Mouse (Mus musculus) brain, embryonic 14.5 days (tissue): ENCODE measurements at regions not wholly inside any gene's neighbourhood (a gene's known extent, or its start where the extent isn't known, plus 50 kb on each side); places are given as distances from the start of the nearest gene placed in this dataset.

Source experiments
- DNase-seq: peaks from one replicate; pipeline ENCODE4 v3.0.0-alpha.2; 2011; ENCODE audit warnings: low read depth
- CTCF ChIP-seq: fragments of 200-500 bp; IDR thresholded peaks from 2 replicates; pipeline ENCODE4 v1.5.1; 2012; ENCODE audit warnings: inconsistent platforms, mild to moderate bottlenecking, moderate library complexity, borderline replicate concordance; ENCODE audit not compliant: insufficient read depth, insufficient read length; ENCODE audit errors: extremely low read depth
- POLR2A ChIP-seq: fragments of 200-500 bp; IDR thresholded peaks from 2 replicates; pipeline ENCODE4 v1.6.1; 2012; ENCODE audit warnings: mild to moderate bottlenecking, inconsistent platforms, borderline replicate concordance; ENCODE audit not compliant: poor library complexity, insufficient read depth, insufficient read length, severe bottlenecking; ENCODE audit errors: extremely low read depth

- TF ChIP-seq POLR2A (no peak), CTCF (no peak)
- DNase-seq = peak; percentile 82
Measured at GRCm38 (mm10) chr1:190375160-190375880, 204.8 kb upstream of the Prox1 start.

- DNase-seq = peak; percentile 52
- TF ChIP-seq CTCF = no peak
- no peak for TF ChIP-seq POLR2A
Measured at GRCm38 (mm10) chr1:190374270-190374669, 203.8 kb upstream of the Prox1 start.

GRCm38 (mm10) chr1:190366631-190367030 is 196.1 kb upstream of the Prox1 start:
- TF ChIP-seq CTCF (no peak), POLR2A (no peak)
- no peak for DNase-seq

DNA sequence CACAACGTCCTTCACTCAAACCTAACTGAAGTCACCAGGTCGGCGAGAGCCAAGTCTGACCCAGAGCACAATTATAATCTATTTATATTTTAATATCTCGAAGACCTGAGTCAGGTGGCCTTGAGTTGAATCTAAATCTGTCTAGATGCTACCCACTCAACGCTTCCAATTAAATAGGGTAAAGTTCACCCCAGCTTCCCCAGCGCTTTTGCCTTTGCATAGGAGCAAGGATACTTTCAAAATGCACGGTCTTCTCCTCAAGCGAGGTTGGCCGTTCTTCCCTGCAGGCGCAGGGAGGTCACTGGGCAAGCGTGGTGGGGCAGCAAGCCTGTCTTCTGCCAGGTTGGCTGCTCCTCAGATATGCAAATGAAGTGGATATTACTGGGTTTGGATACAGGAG is 194.6 kb upstream of the Prox1 start:
- DNase-seq = no peak
- no peak for TF ChIP-seq CTCF
- no peak for TF ChIP-seq POLR2A

DNA sequence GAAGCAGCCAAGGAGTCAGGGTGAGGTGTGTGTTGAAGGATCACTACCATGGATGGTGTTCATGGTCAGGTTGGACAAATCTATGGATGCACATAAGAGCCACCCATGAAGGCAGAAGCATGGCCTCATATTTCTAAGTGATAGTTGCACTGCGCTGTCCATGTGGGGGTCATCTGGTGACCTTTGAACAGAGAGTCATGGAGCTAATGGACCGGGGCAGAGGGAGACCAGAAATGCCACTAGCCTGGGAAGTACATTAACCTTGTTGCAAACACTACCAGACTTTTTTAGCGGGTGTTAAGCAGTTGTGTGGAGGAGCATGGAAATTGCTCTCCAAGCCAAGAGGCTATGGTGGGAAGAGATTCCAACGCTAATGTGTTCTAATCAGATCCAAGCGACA is 190.1 kb upstream of the Prox1 start:
- no peak for TF ChIP-seq POLR2A
- TF ChIP-seq CTCF = no peak
- DNase-seq = no peak

DNA sequence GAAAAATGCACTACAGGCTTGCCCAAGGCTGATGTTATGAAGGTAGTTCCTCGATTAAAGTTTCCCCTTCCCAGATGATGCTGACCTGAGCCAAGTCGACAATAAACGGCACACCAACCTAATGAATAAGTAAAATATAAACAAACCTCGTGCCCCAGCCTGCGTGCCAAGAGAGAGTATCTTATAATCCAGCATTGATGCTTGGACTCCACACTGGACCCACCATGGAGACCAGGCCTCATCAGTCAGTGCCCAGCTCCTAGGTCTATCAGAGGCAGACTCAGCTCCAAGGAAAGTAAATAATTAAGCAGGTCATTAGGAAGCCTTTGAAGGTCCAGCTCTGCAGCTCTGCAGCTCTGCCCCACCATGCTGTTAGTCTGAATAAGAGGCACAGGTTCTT is 187.3 kb upstream of the Prox1 start:
- DNase-seq = no peak
- TF ChIP-seq CTCF (no peak), POLR2A (no peak)

- TF ChIP-seq POLR2A = no peak
- no peak for TF ChIP-seq CTCF
- no peak for DNase-seq
Measured at GRCm38 (mm10) chr1:190347610-190348009, 177.1 kb upstream of the Prox1 start.

DNA sequence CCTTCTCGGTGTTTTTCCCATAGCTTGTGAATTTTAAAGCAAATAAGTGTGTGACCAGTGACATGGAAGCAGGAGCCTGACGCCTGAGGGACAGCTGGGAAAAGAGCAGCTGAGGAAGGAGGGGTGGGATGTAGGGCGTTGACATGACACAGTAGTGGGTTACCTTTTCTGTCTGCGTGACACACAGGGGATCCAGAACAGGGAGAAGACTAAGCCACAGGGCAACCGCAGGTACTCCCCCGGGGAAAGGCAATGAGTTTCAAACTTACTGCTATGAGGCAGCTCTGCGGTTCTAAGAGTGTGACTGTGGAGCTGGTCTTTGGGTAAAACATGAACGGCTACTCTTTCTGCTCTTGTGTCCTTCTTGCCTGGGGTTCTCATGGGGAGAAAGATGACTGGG is 170.2 kb upstream of the Prox1 start:
- DNase-seq = no peak
- no peak for TF ChIP-seq POLR2A
- TF ChIP-seq CTCF = no peak

DNA sequence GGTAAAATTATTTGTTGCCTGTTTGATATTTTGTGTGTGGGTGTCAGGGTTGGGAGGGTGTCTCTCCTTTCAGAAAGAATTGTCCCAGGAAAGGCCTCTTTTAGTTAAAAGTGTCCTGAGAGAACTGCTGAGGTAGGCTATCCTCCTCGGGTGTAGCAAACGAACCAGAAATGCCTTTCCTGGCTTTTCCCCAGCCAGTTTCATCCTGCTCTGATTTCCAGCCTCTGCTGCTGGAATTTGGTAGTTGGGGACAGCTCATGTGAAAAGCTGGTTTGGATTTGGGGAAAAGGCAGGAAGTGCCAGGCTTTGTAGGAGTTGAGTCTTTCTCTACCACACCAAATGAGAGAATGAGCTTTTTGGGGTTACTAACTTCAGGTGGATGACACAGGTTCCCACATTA is 164.0 kb upstream of the Prox1 start:
- no peak for DNase-seq
- TF ChIP-seq POLR2A (no peak), CTCF (no peak)

- peak; percentile 92 for DNase-seq
- TF ChIP-seq POLR2A (no peak), CTCF (no peak)
Measured at GRCm38 (mm10) chr1:190334053-190334452, 163.5 kb upstream of the Prox1 start.

- TF ChIP-seq POLR2A = no peak
- no peak for TF ChIP-seq CTCF
- no peak for DNase-seq
Measured at GRCm38 (mm10) chr1:190332001-190332400, 161.5 kb upstream of the Prox1 start.

GRCm38 (mm10) chr1:190324562-190324961 is 154.0 kb upstream of the Prox1 start:
- no peak for TF ChIP-seq POLR2A
- TF ChIP-seq CTCF = no peak
- DNase-seq = no peak
